Mouse (Mus musculus) lung, postnatal 0 days (tissue): ENCODE measurements at regions not wholly inside any gene's neighbourhood (a gene's known extent, or its start where the extent isn't known, plus 50 kb on each side); places are given as distances from the start of the nearest gene placed in this dataset.

ENCODE experiments used
- ATAC-seq: fragments of 200-750 bp; cut with Nextera tagmentation; 2 replicates; pipeline ENCODE4 v1.8.0; 2017; ENCODE audit warnings: moderate library complexity
- DNase-seq: peaks from one replicate; pipeline ENCODE4 v3.0.0-alpha.2; 2016; ENCODE audit warnings: low spot score
- H3K27ac ChIP-seq: fragments of 300-500 bp; sonication (generic); 2 replicates; pipeline ENCODE4 v1.5.1; 2014; ENCODE audit warnings: antibody characterized with exemption, mild to moderate bottlenecking, low read length, mixed read lengths
- H3K27me3 ChIP-seq: fragments of 300-500 bp; sonication (generic); replicated peaks from 2 replicates; pipeline ENCODE4 v1.6.1; 2014; ENCODE audit warnings: low read length, mixed read lengths; ENCODE audit not compliant: insufficient read depth
- H3K36me3 ChIP-seq: fragments of 300-500 bp; sonication (generic); 2 replicates; pipeline ENCODE4 v1.6.1; 2014; ENCODE audit warnings: low read length, mixed read lengths; ENCODE audit not compliant: insufficient read depth
- H3K4me1 ChIP-seq: fragments of 300-500 bp; sonication (generic); 2 replicates; pipeline ENCODE4 v1.6.1; 2014; ENCODE audit warnings: antibody characterized with exemption, low read depth, low read length, mixed read lengths; ENCODE audit not compliant: insufficient read depth
- H3K4me2 ChIP-seq: fragments of 300-500 bp; sonication (generic); replicated peaks from 2 replicates; pipeline ENCODE4 v1.6.1; 2014; ENCODE audit warnings: low read depth, mild to moderate bottlenecking, low read length, moderate library complexity, mixed read lengths
- H3K4me3 ChIP-seq: fragments of 300-500 bp; sonication (generic); 2 replicates; pipeline ENCODE4 v1.5.1; 2014; ENCODE audit warnings: low read depth, low read length
- H3K9ac ChIP-seq: fragments of 300-500 bp; sonication (generic); replicated peaks from 2 replicates; pipeline ENCODE4 v1.6.1; 2014; ENCODE audit warnings: low read depth, mild to moderate bottlenecking
- H3K9me3 ChIP-seq: fragments of 300-500 bp; sonication (generic); 2 replicates; pipeline ENCODE4 v1.6.1; 2016; ENCODE audit warnings: low read length, mixed read lengths
- CTCF ChIP-seq: IDR thresholded peaks from 2 replicates; pipeline ENCODE4 v1.5.1; 2016; ENCODE audit warnings: antibody characterized with exemption, mild to moderate bottlenecking
- EP300 ChIP-seq: IDR thresholded peaks from 2 replicates; pipeline ENCODE4 v1.6.1; 2016; ENCODE audit warnings: antibody characterized with exemption, mild to moderate bottlenecking, control low read depth
- WGBS: fragments of 180-500 bp; shearing (Covaris S2); extraction: QIAGEN DNeasy Blood & Tissue Kit; methylation state at CpG from one replicate; pipeline ENCODE4 v1.1.7; 2014; 5-methylcytosine and 5-hydroxymethylcytosine counted together

DNA sequence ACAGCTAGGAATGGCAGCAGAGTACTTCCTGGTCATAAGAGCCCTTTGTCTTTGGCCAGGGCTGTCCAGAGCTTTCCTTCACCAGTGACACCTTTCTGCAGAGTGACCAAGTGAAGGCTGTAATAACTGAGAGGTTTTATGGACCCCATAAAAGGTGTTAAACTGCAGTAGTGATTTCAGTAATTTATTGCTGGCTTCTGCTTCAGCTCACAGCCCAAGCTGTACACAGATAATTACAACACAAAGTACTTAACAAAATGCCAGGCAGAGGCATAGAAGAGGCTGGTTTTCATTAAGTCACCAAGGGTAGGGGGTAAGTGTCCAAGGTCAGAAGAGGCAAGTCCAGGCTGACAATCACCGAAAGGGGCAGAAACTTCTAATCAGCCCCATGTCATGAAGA, 83.8 kb downstream of the Eif4e start:
- Histone ChIP-seq H3K36me3 (no peaks in the 10 kb centered on the region), H3K4me1 (no peaks in the 10 kb centered on the region), H3K27me3 (no peaks in the 10 kb centered on the region), H3K4me3 (no peak overlapping the region), H3K4me2 (no peak overlapping the region), H3K9me3 (no peaks in the 10 kb centered on the region), H3K9ac (no peak overlapping the region), H3K27ac (no peak overlapping the region)
- 92% methylated on average over 1 of the region's 1 CpGs for WGBS
- no peak for TF ChIP-seq EP300
- TF ChIP-seq CTCF, result no peak
- no peak for DNase-seq
- ATAC-seq, result no peak

GRCm38 (mm10) chr3:138612884-138613653, 87.1 kb downstream of the Eif4e start:
- no peaks in the 10 kb centered on the region for H3K36me3 ChIP-seq
- no peaks in the 10 kb centered on the region for H3K9me3 ChIP-seq
- H3K4me3 ChIP-seq, result no peak overlapping the region
- H3K9ac ChIP-seq, result no peak overlapping the region
- ATAC-seq (no peak), DNase-seq (no peak)
- 27% methylated on average over 9 of the region's 9 CpGs for WGBS
- no peak overlapping the region for H3K4me2 ChIP-seq
- H3K27me3 ChIP-seq, result no peaks in the 10 kb centered on the region
- no peak overlapping the region for H3K27ac ChIP-seq
- no peaks in the 10 kb centered on the region for H3K4me1 ChIP-seq
- TF ChIP-seq CTCF, result no peak
- no peak for TF ChIP-seq EP300

GRCm38 (mm10) chr3:138613680-138614079, 87.7 kb downstream of the Eif4e start:
- Histone ChIP-seq H3K4me2 (no peak overlapping the region), H3K9me3 (no peaks in the 10 kb centered on the region), H3K9ac (no peak overlapping the region), H3K4me1 (no peaks in the 10 kb centered on the region), H3K4me3 (no peak overlapping the region), H3K27me3 (no peaks in the 10 kb centered on the region), H3K27ac (no peak overlapping the region), H3K36me3 (no peaks in the 10 kb centered on the region)
- 83% methylated on average over 3 of the region's 3 CpGs for WGBS
- ATAC-seq (no peak), DNase-seq (no peak)
- no peak for TF ChIP-seq CTCF
- TF ChIP-seq EP300, result no peak

DNA sequence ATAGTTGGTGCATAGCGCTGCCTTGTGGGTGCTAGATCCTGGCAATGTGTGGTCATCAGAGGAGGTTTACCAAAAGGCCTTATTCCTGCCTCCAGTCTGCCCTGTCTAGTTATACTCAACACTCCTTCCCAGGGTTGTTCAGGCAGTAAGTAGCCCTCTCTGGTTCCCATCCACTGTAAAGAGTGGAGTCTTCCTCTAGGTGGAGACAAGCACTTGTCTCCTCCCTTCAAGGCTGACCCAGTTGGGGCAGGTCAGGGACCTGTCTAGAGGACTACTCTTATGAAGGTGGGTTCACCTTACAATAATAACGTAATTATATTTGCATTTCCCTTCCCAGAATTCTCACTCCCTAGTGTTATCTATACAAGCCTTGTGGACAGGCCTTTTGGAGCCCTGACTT, 88.9 kb downstream of the Eif4e start:
- TF ChIP-seq EP300 (no peak), CTCF (peak; percentile 12; the same call in 1 of the 2 replicates)
- H3K27ac ChIP-seq, result no peak overlapping the region
- H3K4me1 ChIP-seq, result no peaks in the 10 kb centered on the region
- H3K27me3 ChIP-seq, result no peaks in the 10 kb centered on the region
- no peak overlapping the region for H3K9ac ChIP-seq
- no peaks in the 10 kb centered on the region for H3K9me3 ChIP-seq
- H3K4me2 ChIP-seq, result no peak overlapping the region
- ATAC-seq, result no peak
- H3K4me3 ChIP-seq, result no peak overlapping the region
- DNase-seq, result no peak
- H3K36me3 ChIP-seq, result no peaks in the 10 kb centered on the region
- WGBS, result 83% methylated on average over 2 of the region's 2 CpGs

GRCm38 (mm10) chr3:138620263-138620662, 94.3 kb downstream of the Eif4e start:
- H3K27me3 ChIP-seq, result no peaks in the 10 kb centered on the region
- no peaks in the 10 kb centered on the region for H3K36me3 ChIP-seq
- no peak overlapping the region for H3K4me3 ChIP-seq
- H3K9me3 ChIP-seq, result no peaks in the 10 kb centered on the region
- ATAC-seq, result no peak
- 81% methylated on average over 4 of the region's 4 CpGs for WGBS
- H3K4me1 ChIP-seq, result no peaks in the 10 kb centered on the region
- DNase-seq, result peak; percentile 17
- peak; percentile 57 for TF ChIP-seq CTCF
- TF ChIP-seq EP300, result no peak
- H3K9ac ChIP-seq, result no peak overlapping the region
- no peak overlapping the region for H3K27ac ChIP-seq
- H3K4me2 ChIP-seq, result no peak overlapping the region

- Histone ChIP-seq H3K36me3 (no peaks in the 10 kb centered on the region), H3K4me1 (no peaks in the 10 kb centered on the region), H3K9me3 (no peaks in the 10 kb centered on the region), H3K9ac (no peak overlapping the region), H3K4me3 (no peak overlapping the region), H3K27me3 (no peaks in the 10 kb centered on the region), H3K4me2 (no peak overlapping the region), H3K27ac (no peak overlapping the region)
- DNase-seq (no peak), ATAC-seq (no peak)
- no peak for TF ChIP-seq CTCF
- WGBS, result 81% methylated on average over 2 of the region's 2 CpGs
Measured at GRCm38 (mm10) chr3:138624128-138624527, 98.1 kb downstream of the Eif4e start.

DNA sequence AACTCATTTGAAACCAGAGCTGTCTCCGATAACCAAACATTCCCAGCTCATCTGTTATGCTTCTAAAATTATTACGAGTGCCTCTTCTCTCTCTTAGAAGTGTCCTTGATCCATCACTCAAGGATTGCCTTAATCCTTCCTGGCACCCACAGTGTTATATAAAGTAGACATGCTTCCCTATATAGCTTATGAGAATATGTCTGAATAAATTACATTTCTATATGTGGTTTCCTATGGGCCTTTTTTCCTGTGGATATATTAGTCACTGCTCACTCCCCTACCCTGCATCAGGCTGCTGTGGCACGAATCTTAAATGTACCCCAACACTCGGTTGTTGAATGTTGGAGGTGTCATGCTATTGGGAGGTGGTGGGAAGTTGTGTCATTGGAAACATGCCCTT, 100.3 kb downstream of the Eif4e start:
- 84% methylated on average over 4 of the region's 4 CpGs for WGBS
- no peak overlapping the region for H3K27ac ChIP-seq
- no peak overlapping the region for H3K4me2 ChIP-seq

More for the DNA sequence above, 100.3 kb downstream of the Eif4e start:
- no peak for TF ChIP-seq EP300
- H3K9ac ChIP-seq, result no peak overlapping the region
- ATAC-seq (no peak), DNase-seq (no peak)
- H3K36me3 ChIP-seq, result no peaks in the 10 kb centered on the region
- H3K4me1 ChIP-seq, result no peaks in the 10 kb centered on the region
- no peaks in the 10 kb centered on the region for H3K27me3 ChIP-seq
- H3K9me3 ChIP-seq, result no peaks in the 10 kb centered on the region
- H3K4me3 ChIP-seq, result no peak overlapping the region
